Mouse (Mus musculus) cerebellum, adult 18-20 months (tissue): ENCODE data around the gene Gm13304.
"Not testable (repeated sequence)": the region's sequence is repeated elsewhere in the genome, so short reads cannot be mapped to it uniquely, and the experiment has no call there.

ENCODE experiments used
- DNase-seq, 2 experiments: peaks; one replicate each; pipeline ENCODE4 v3.0.0; 2021

The Gm13304 gene

GRCm38 (mm10) chr4:42114517-42114916 is at the start of gene Gm13304:
Gm13304 (plus strand) TSS chr4:42114817.
- DNase-seq = not testable (repeated sequence)

DNA sequence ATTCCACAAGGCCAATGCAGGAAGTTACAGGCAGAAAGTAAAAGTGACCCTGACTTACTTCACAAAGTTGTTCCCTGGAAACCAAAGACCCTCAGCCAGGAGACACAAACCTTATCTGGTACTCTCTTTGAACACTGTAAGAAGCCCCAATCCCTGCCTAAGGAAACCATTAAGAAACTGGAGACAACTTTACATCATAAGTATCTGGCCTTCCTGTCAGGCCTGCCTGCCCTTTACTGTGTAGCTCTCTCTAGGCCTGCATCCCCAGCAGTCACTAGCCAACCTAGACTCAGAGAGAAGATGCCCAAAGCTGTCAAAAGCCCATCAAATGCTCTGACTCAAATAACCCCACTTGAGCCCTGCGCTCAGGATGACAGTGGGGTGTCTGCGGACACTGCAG is 23.7 kb upstream of the Gm13304 start, which contains the start of gene Gm3893:
Gene Gm3893, plus strand, starts transcription at position 301 of the 400 bp plus-strand sequence.
- not testable (repeated sequence) for DNase-seq

GRCm38 (mm10) chr4:42153136-42153535 is 38.5 kb downstream of the Gm13304 start, which contains the start of gene Gm13306:
Gm13306 (plus strand) TSS chr4:42153436.
- DNase-seq = not testable (repeated sequence)
